In the genomic region with DNA sequence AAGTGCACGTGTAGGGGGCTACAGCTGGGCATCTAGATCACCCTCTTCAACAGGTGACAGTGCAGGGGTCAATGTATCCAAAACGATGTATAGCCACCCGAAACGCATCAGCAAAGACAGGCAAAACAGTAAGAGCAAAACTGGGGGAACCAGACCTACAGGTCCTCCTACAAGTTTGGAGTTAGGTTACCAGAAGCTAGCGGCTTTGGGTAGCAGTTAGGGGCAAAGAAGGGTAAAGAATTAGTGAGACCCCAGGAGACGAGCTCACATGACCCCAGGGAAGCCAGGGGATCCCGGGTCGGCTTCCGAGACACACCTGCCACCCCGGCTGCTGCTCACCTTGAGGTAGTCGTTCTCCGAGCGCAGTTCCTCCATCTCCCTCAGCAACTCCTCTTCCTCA, we compare ENCODE assay signal across 9 mouse cellular contexts. TPM values are rescaled to one million over a fixed set of nuclear protein-coding genes. Genes with fewer than 3 reads are reported as not detected.
DNase-seq lines count a peak whose midpoint lies in the region; ATAC-seq and TF ChIP-seq lines count a peak whose summit lies in the region.
"Had no signal": no experiment of that assay in that cellular context is flagged by ENCODE, and none has a peak within 500 bp of the region (broad histone marks: within the 10 kb centered on the region; RNA-seq: fewer than 3 reads in every experiment).

No protein-coding gene starts in this region.

- peak overlapping the region; percentile 81 for H3K9ac ChIP-seq in kidney, postnatal 0 days (ENCODE audit: low read depth, low read length)
- H3K9ac ChIP-seq in embryonic facial prominence, embryonic 14.5 days (ENCODE audit: low read depth, low read length), result peak overlapping the region; percentile 76
- H3K9ac ChIP-seq in hindbrain, embryonic 16.5 days (ENCODE audit: low read depth, low read length), result peak overlapping the region; percentile 73
- H3K9ac ChIP-seq in midbrain, embryonic 16.5 days (ENCODE audit: low read depth, low read length), result peak overlapping the region; percentile 89

- DNase-seq in kidney, postnatal 0 days (ENCODE audit: low spot score), result no peak
- DNase-seq in kidney, adult 18-20 months, result no peak
- DNase-seq in embryonic facial prominence, embryonic 14.5 days (ENCODE audit: low spot score), result peak; percentile 47
- no peak for DNase-seq in gastrocnemius, postnatal 25 days
- no peak for DNase-seq in layer of hippocampus, postnatal 36 days
- DNase-seq in adrenal gland, adult 2 months, result no peak

- no peak overlapping the region for H3K27ac ChIP-seq in kidney, postnatal 0 days
- H3K27ac ChIP-seq in embryonic facial prominence, embryonic 14.5 days (replicated peaks; ENCODE audit: low read depth, low read length), result no peak overlapping the region
- peak overlapping the region; percentile 92 for H3K27ac ChIP-seq in hindbrain, embryonic 16.5 days (ENCODE audit: low read depth, low read length)
- H3K27ac ChIP-seq in midbrain, embryonic 16.5 days (ENCODE audit: low read length), result peak overlapping the region; percentile 87
- H3K27ac ChIP-seq: macrophage had no signal

- H3K9me3 ChIP-seq in kidney, postnatal 0 days (replicated peaks; ENCODE audit: low read length), result no peaks in the 10 kb centered on the region
- no peaks in the 10 kb centered on the region for H3K9me3 ChIP-seq in embryonic facial prominence, embryonic 14.5 days (ENCODE audit: control insufficient read depth, low read length)
- H3K9me3 ChIP-seq in hindbrain, embryonic 16.5 days (ENCODE audit: control insufficient read depth, low read length), result no peaks in the 10 kb centered on the region
- no peaks in the 10 kb centered on the region for H3K9me3 ChIP-seq in midbrain, embryonic 16.5 days (replicated peaks; ENCODE audit: control insufficient read depth, low read length, poor library complexity, severe bottlenecking)

- no peaks in the 10 kb centered on the region for H3K36me3 ChIP-seq in kidney, postnatal 0 days (ENCODE audit: insufficient read depth, low read length)
- no peaks in the 10 kb centered on the region for H3K36me3 ChIP-seq in embryonic facial prominence, embryonic 14.5 days (ENCODE audit: control insufficient read depth, insufficient read depth, low read length)
- H3K36me3 ChIP-seq in hindbrain, embryonic 16.5 days (ENCODE audit: control insufficient read depth, insufficient read depth, low read length), result no peaks in the 10 kb centered on the region
- no peaks in the 10 kb centered on the region for H3K36me3 ChIP-seq in midbrain, embryonic 16.5 days (ENCODE audit: control insufficient read depth, insufficient read depth, low read length)

- 3% methylated on average over 13 of the region's 13 CpGs for WGBS in kidney, postnatal 0 days
- 3% methylated on average over 13 of the region's 13 CpGs for WGBS in embryonic facial prominence, embryonic 14.5 days
- WGBS in hindbrain, embryonic 16.5 days, result under 1% methylated on average over 13 of the region's 13 CpGs
- WGBS in midbrain, embryonic 16.5 days, result 1% methylated on average over 13 of the region's 13 CpGs

- H3K4me2 ChIP-seq in kidney, postnatal 0 days (ENCODE audit: low read length), result peak overlapping the region; percentile 100
- H3K4me2 ChIP-seq in embryonic facial prominence, embryonic 14.5 days (ENCODE audit: low read depth, low read length), result peak overlapping the region; percentile 98
- peak overlapping the region; percentile 92 for H3K4me2 ChIP-seq in hindbrain, embryonic 16.5 days (ENCODE audit: low read length)
- peak overlapping the region; percentile 94 for H3K4me2 ChIP-seq in midbrain, embryonic 16.5 days (ENCODE audit: low read length)

- TF ChIP-seq CTCF in kidney, postnatal 0 days (IDR thresholded peaks at IDR 0.05; ENCODE audit: low read depth), result no peak

- peaks cover 9% of the 10 kb centered on the region for H3K4me1 ChIP-seq in kidney, postnatal 0 days (replicated peaks; ENCODE audit: insufficient read depth, low read length)
- H3K4me1 ChIP-seq in embryonic facial prominence, embryonic 14.5 days (ENCODE audit: control insufficient read depth, insufficient read depth, low read length), result peaks cover 18% of the 10 kb centered on the region; the same call in 1 of the 2 replicates
- peaks cover 44% of the 10 kb centered on the region for H3K4me1 ChIP-seq in hindbrain, embryonic 16.5 days (ENCODE audit: control insufficient read depth, insufficient read depth, low read depth, low read length)
- H3K4me1 ChIP-seq in midbrain, embryonic 16.5 days (ENCODE audit: control insufficient read depth, insufficient read depth, low read length), result peaks cover 51% of the 10 kb centered on the region

- peak overlapping the region; percentile 80 for H3K4me3 ChIP-seq in kidney, postnatal 0 days (replicated peaks; ENCODE audit: low read depth, low read length)
- peak overlapping the region; percentile 79 for H3K4me3 ChIP-seq in embryonic facial prominence, embryonic 14.5 days (ENCODE audit: low read depth, low read length)
- H3K4me3 ChIP-seq in hindbrain, embryonic 16.5 days (ENCODE audit: low read length), result peak overlapping the region; percentile 52
- peak overlapping the region; percentile 83 for H3K4me3 ChIP-seq in midbrain, embryonic 16.5 days (ENCODE audit: low read depth, low read length)

- no peak for ATAC-seq in kidney, postnatal 0 days (replicated peaks; ENCODE audit: low FRiP score, low read depth)
- ATAC-seq in embryonic facial prominence, embryonic 14.5 days (ENCODE audit: low read depth), result no peak
- no peak for ATAC-seq in hindbrain, embryonic 16.5 days
- no peak for ATAC-seq in midbrain, embryonic 16.5 days

- H3K27me3 ChIP-seq in kidney, postnatal 0 days (ENCODE audit: insufficient read depth, low read length), result no peaks in the 10 kb centered on the region
- peaks cover 35% of the 10 kb centered on the region for H3K27me3 ChIP-seq in embryonic facial prominence, embryonic 14.5 days (replicated peaks; ENCODE audit: control insufficient read depth, insufficient read depth, low read length)
- no peaks in the 10 kb centered on the region for H3K27me3 ChIP-seq in hindbrain, embryonic 16.5 days (replicated peaks; ENCODE audit: control insufficient read depth, insufficient read depth, low read length)
- no peaks in the 10 kb centered on the region for H3K27me3 ChIP-seq in midbrain, embryonic 16.5 days (ENCODE audit: control insufficient read depth, insufficient read depth, low read depth, low read length)

RNA-seq across cellular contexts. Expression of a gene that starts 1.6 kb away (rescaled TPM):
- 3.5 and 3.6 TPM in 2 replicates for polyA plus RNA-seq in kidney, postnatal 0 days (2015; fragmentation: Nextera tagmentation; extraction: Ambion mirVana)
- polyA plus RNA-seq in embryonic facial prominence, embryonic 14.5 days (2014; fragmentation: Nextera tagmentation; extraction: Ambion mirVana), result 8.2 and 8.8 TPM in 2 replicates
- polyA plus RNA-seq in hindbrain, embryonic 16.5 days (2015; fragmentation: Nextera tagmentation; extraction: Ambion mirVana), result 28.0 and 33.2 TPM in 2 replicates
- polyA plus RNA-seq in midbrain, embryonic 16.5 days (2015; fragmentation: Nextera tagmentation; extraction: Ambion mirVana), result 29.4 and 34.7 TPM in 2 replicates
- total RNA-seq in gastrocnemius, postnatal 25 days (2021), result 1 to 10 TPM; 6.0 to 6.3 TPM
- 10 to 100 TPM; 39.8 to 42.8 TPM for total RNA-seq in layer of hippocampus, postnatal 36 days (2021)
- total RNA-seq in adrenal gland, adult 2 months (2021), result 10 to 100 TPM in 1 of 2 experiments, 1 to 10 TPM in 1; 6.5 to 10.4 TPM
- 3.5 and 5.0 TPM in 2 replicates for polyA plus RNA-seq in adrenal gland, adult 2 months (2012; rRNA removed)
- polyA plus RNA-seq: macrophage had no signal

Comparison
In these comparisons a context has a peak if more than half of its experiments do, and no peak if none do; other contexts are left out.
1. H3K27ac ChIP-seq: peak in hindbrain, embryonic 16.5 days (single experiment) and midbrain, embryonic 16.5 days (single experiment); none in kidney, postnatal 0 days (single experiment) and embryonic facial prominence, embryonic 14.5 days (single experiment).
2. Peak in every context shown above with its lines, with median percentiles within 50 percentile points of each other: H3K4me2 ChIP-seq, H3K4me3 ChIP-seq and H3K9ac ChIP-seq.